Mouse (Mus musculus) CD4-positive, CD25-positive, alpha-beta regulatory T cell, adult 2 months (primary cell): ENCODE measurements around the gene Gas1.
A peak's percentile ranks its signal among the peaks of the same experiment; 100 is the strongest.

ENCODE experiments used
- DNase-seq: peaks from one replicate; pipeline ENCODE4 v3.0.0-alpha.2; 2012; ENCODE audit warnings: low read depth, low spot score

Gene Gas1

GRCm38 (mm10) chr13:60177106-60177796, at the start of gene Gas1:
Gas1 (minus strand) TSS chr13:60177365.
- no peak for DNase-seq

GRCm38 (mm10) chr13:60226251-60226836, 49.2 kb upstream of the Gas1 start:
- no peak for DNase-seq

- DNase-seq: no peak
These were observed 48.6 kb upstream of the Gas1 start for GRCm38 (mm10) chr13:60225736-60226135.

GRCm38 (mm10) chr13:60225276-60225675, 48.1 kb upstream of the Gas1 start:
- no peak for DNase-seq

GRCm38 (mm10) chr13:60223797-60224196, 46.6 kb upstream of the Gas1 start:
- DNase-seq: no peak

GRCm38 (mm10) chr13:60222336-60222735, 45.2 kb upstream of the Gas1 start:
- DNase-seq: no peak

GRCm38 (mm10) chr13:60213896-60214295, 36.7 kb upstream of the Gas1 start:
- DNase-seq: no peak

GRCm38 (mm10) chr13:60207135-60207601, 30.0 kb upstream of the Gas1 start:
- no peak for DNase-seq

- no peak for DNase-seq
These were observed 27.6 kb upstream of the Gas1 start for GRCm38 (mm10) chr13:60204746-60205145.

- DNase-seq: no peak
These were observed 16.1 kb upstream of the Gas1 start for GRCm38 (mm10) chr13:60193273-60193672.

- no peak for DNase-seq
These were observed 12.8 kb upstream of the Gas1 start for GRCm38 (mm10) chr13:60189923-60190322.

- no peak for DNase-seq
These were observed 11.8 kb upstream of the Gas1 start for GRCm38 (mm10) chr13:60188952-60189351.

GRCm38 (mm10) chr13:60187276-60187675, 10.1 kb upstream of the Gas1 start:
- DNase-seq: no peak

GRCm38 (mm10) chr13:60182346-60182745, 5.2 kb upstream of the Gas1 start:
- DNase-seq: no peak

- no peak for DNase-seq
These were observed 2.5 kb upstream of the Gas1 start for GRCm38 (mm10) chr13:60179641-60180040.

GRCm38 (mm10) chr13:60178416-60178815, 1.3 kb upstream of the Gas1 start:
- DNase-seq: peak; percentile 29

- DNase-seq: no peak
These were observed 589 bp upstream of the Gas1 start for GRCm38 (mm10) chr13:60177797-60178110.

GRCm38 (mm10) chr13:60176776-60177105, 424 bp downstream of the Gas1 start:
- DNase-seq: no peak

GRCm38 (mm10) chr13:60176136-60176775, 909 bp downstream of the Gas1 start:
- no peak for DNase-seq

GRCm38 (mm10) chr13:60175490-60176135, 1.6 kb downstream of the Gas1 start:
- DNase-seq: no peak

GRCm38 (mm10) chr13:60174953-60175352, 2.2 kb downstream of the Gas1 start:
- no peak for DNase-seq
